Mouse (Mus musculus): ENCODE data around the gene Eif1ad. TPM values are rescaled to one million over a fixed set of nuclear protein-coding genes. Genes with fewer than 3 reads are reported as not detected.
A peak's percentile ranks its signal among the peaks of the same experiment; 100 is the strongest.
"Not testable (repeated sequence)": the region's sequence is repeated elsewhere in the genome, so short reads cannot be mapped to it uniquely, and the experiment has no call there.

The Eif1ad gene
- polyA plus RNA-seq, 1 experiment from 2014 or later: 76.6 TPM

GRCm38 (mm10) chr19:5348064-5348463 lies 18.5 kb upstream of the Eif1ad start:
- Histone ChIP-seq H3K4me2 (replicated peaks; ENCODE audit: low read depth, low read length) (no peak overlapping the region), H3K4me3 (ENCODE audit: low read depth, low read length) (no peak overlapping the region), H3K9ac (ENCODE audit: low read depth, low read length) (no peak overlapping the region), H3K9me3 (ENCODE audit: control insufficient read depth, low read length) (no peaks in the 10 kb centered on the region), H3K27ac (ENCODE audit: low read depth, low read length) (no peak overlapping the region), H3K4me1 (replicated peaks; ENCODE audit: control insufficient read depth, insufficient read depth, low read length) (peaks cover 5% of the 10 kb centered on the region; the same call in 1 of the 2 replicates), H3K36me3 (ENCODE audit: control insufficient read depth, insufficient read depth, low read length) (no peaks in the 10 kb centered on the region), H3K27me3 (ENCODE audit: control insufficient read depth, insufficient read depth, low read length) (no peaks in the 10 kb centered on the region)
- WGBS: 73% methylated on average over 6 of the region's 6 CpGs
- DNase-seq (ENCODE audit: low spot score) (no peak), ATAC-seq (ENCODE audit: low FRiP score) (no peak)

DNA sequence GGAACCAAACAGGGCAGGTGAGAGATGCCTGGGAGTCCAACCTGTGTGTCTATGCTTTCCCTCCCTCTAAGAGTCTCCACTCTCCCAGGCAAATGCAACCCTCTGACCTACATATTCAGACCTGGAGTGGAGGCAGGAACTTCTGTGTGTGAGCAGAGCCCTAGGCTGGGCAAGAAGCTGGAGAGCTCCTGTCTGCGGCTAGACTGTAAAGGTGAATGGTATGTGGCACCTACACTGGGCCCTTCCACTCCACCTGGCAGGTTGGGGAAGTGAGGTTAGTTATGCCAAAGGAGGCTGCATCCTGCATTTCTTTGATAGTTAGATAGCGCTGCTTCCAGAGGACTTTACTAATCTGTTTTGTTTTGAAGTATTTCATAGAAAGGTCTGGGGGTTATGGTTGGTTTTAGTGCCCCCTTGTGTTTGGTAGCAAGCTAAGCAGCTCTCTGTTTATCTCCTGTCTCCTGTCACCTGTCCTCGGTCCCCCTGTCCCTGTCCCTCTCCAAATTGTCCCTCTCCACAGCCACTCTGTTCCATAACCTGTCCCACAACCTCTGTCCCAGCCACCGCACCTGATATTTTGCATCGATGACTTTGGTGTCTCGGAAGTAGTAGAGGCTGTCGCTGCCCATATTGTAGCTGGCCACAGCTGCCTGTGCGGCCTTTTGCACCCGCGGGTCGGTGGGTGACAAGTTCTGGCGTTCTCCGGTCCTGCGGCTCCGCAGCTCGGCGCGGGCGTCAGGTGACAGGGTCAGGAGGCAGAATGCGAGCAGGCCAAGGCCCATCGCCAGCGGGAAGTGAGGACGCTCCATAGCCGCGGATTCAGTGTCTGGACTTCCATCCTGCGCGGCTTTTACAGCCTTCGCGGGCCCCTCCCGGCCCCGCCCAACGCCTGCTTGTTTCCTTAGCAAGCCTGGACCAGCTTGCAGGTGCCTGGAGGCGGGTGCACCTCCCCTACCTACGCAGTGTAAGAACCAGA lies 17.7 kb upstream of the Eif1ad start:
- H3K4me3 ChIP-seq (ENCODE audit: low read depth, low read length): peak overlapping the region; percentile 30
- peak overlapping the region; percentile 75 for H3K4me2 ChIP-seq (replicated peaks; ENCODE audit: low read depth, low read length)
- H3K9me3 ChIP-seq (ENCODE audit: control insufficient read depth, low read length): no peaks in the 10 kb centered on the region
- peak overlapping the region; percentile 45 for H3K9ac ChIP-seq (ENCODE audit: low read depth, low read length)
- ATAC-seq (ENCODE audit: low FRiP score) (no peak), DNase-seq (ENCODE audit: low spot score) (peak; percentile 45)
- no peak overlapping the region for H3K27ac ChIP-seq (ENCODE audit: low read depth, low read length)
- WGBS: 8% methylated on average over 34 of the region's 34 CpGs
- H3K4me1 ChIP-seq (replicated peaks; ENCODE audit: control insufficient read depth, insufficient read depth, low read length): peaks cover 5% of the 10 kb centered on the region; the same call in 1 of the 2 replicates
- no peaks in the 10 kb centered on the region for H3K27me3 ChIP-seq (ENCODE audit: control insufficient read depth, insufficient read depth, low read length)
- no peaks in the 10 kb centered on the region for H3K36me3 ChIP-seq (ENCODE audit: control insufficient read depth, insufficient read depth, low read length)

DNA sequence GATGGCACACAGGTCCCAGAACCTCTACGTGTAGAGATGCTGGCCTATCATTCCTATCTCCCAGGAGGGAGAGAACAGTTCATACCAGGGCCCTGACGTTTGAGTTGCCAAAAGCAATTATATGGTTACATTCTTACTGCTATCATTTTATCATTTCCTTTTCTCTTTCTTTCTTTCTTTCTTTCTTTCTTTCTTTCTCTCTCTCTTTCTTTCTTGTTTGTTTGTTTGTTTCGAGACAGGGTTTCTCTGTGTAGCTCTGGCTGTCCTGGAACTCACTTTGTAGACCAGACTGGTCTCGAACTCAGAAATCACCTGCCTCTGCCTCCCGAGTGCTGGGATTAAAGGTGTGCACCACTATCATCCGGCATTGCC lies 17.1 kb upstream of the Eif1ad start, which contains the start of gene Cst6:
Gene Cst6, minus strand, starts transcription at position 73 of the 372 bp plus-strand sequence.
- not testable (repeated sequence) for H3K9me3 ChIP-seq (ENCODE audit: control insufficient read depth, low read length); DNase-seq (ENCODE audit: low spot score); H3K27me3 ChIP-seq (ENCODE audit: control insufficient read depth, insufficient read depth, low read length); ATAC-seq (ENCODE audit: low FRiP score); H3K36me3 ChIP-seq (ENCODE audit: control insufficient read depth, insufficient read depth, low read length); H3K27ac ChIP-seq (ENCODE audit: low read depth, low read length); H3K4me1 ChIP-seq (replicated peaks; ENCODE audit: control insufficient read depth, insufficient read depth, low read length)
- H3K4me2 ChIP-seq (replicated peaks; ENCODE audit: low read depth, low read length): peak within 1 kb of the TSS; percentile 75
- 66% methylated on average over 6 of the region's 6 CpGs for WGBS
- peak within 1 kb of the TSS; percentile 30 for H3K4me3 ChIP-seq (ENCODE audit: low read depth, low read length)
- peak within 1 kb of the TSS; percentile 45 for H3K9ac ChIP-seq (ENCODE audit: low read depth, low read length)

DNA sequence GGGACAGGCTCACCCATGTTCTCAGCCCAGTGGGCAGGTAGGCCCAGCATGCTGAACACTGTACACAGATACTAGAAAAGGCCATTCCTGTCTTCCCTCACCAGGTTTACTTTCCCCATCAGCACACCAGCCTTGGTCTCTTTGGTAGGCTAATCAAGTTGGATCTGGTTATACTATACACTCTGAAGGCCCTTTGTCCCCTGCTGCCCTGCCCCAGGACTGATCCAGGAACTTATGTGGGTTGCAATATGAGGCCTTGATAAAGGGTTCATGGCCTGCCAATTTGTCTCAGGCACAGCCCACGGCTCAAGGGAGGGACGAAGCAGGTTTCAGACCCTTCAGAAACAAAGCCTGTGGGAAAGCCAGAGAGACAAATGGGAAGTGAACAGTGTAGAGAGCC lies 12.9 kb upstream of the Eif1ad start:
- no peaks in the 10 kb centered on the region for H3K27me3 ChIP-seq (ENCODE audit: control insufficient read depth, insufficient read depth, low read length)
- H3K9ac ChIP-seq (ENCODE audit: low read depth, low read length): no peak overlapping the region
- peaks cover 5% of the 10 kb centered on the region; the same call in 1 of the 2 replicates for H3K4me1 ChIP-seq (replicated peaks; ENCODE audit: control insufficient read depth, insufficient read depth, low read length)
- ATAC-seq (ENCODE audit: low FRiP score): no peak
- H3K4me3 ChIP-seq (ENCODE audit: low read depth, low read length): no peak overlapping the region
- no peak for DNase-seq (ENCODE audit: low spot score)
- no peak overlapping the region for H3K4me2 ChIP-seq (replicated peaks; ENCODE audit: low read depth, low read length)
- H3K9me3 ChIP-seq (ENCODE audit: control insufficient read depth, low read length): no peaks in the 10 kb centered on the region
- H3K27ac ChIP-seq (ENCODE audit: low read depth, low read length): no peak overlapping the region
- no peaks in the 10 kb centered on the region for H3K36me3 ChIP-seq (ENCODE audit: control insufficient read depth, insufficient read depth, low read length)
- WGBS: 87% methylated on average over 2 of the region's 2 CpGs

DNA sequence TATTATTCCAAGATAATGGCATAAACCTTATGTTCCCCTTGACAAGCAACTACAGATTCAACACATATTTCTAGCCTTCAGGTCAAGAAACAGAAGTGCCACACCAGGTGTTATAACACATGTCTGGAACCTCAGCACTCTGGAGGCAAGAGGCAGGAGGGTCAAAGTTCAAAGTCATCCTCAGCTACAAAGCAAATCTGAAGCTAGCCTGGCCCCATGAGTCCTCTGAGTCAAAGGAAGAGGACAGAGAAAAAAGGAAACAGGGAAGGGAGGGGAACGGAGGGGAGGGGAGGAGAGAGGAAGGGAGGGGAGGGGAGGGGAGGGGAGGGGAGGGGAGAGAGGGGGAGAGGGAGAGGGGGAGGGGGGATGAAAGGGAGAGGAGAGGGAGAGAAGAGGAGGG lies 10.5 kb upstream of the Eif1ad start:
- H3K27ac ChIP-seq (ENCODE audit: low read depth, low read length): no peak overlapping the region
- ATAC-seq (ENCODE audit: low FRiP score) (no peak), DNase-seq (ENCODE audit: low spot score) (no peak)
- no peaks in the 10 kb centered on the region for H3K27me3 ChIP-seq (ENCODE audit: control insufficient read depth, insufficient read depth, low read length)
- no peak overlapping the region for H3K4me2 ChIP-seq (replicated peaks; ENCODE audit: low read depth, low read length)
- H3K36me3 ChIP-seq (ENCODE audit: control insufficient read depth, insufficient read depth, low read length): no peaks in the 10 kb centered on the region
- no peaks in the 10 kb centered on the region for H3K4me1 ChIP-seq (replicated peaks; ENCODE audit: control insufficient read depth, insufficient read depth, low read length)
- no peak overlapping the region for H3K4me3 ChIP-seq (ENCODE audit: low read depth, low read length)
- H3K9ac ChIP-seq (ENCODE audit: low read depth, low read length): no peak overlapping the region
- H3K9me3 ChIP-seq (ENCODE audit: control insufficient read depth, low read length): no peaks in the 10 kb centered on the region
- no CpG with 5 or more reads among the region's 1 CpGs for WGBS

- Histone ChIP-seq H3K4me2 (replicated peaks; ENCODE audit: low read depth, low read length) (no peak overlapping the region), H3K36me3 (ENCODE audit: control insufficient read depth, insufficient read depth, low read length) (0 out of 2 replicates have a peak, but pooled peaks cover 4% of the 10 kb centered on the region), H3K27me3 (ENCODE audit: control insufficient read depth, insufficient read depth, low read length) (no peaks in the 10 kb centered on the region), H3K27ac (ENCODE audit: low read depth, low read length) (no peak overlapping the region), H3K9me3 (ENCODE audit: control insufficient read depth, low read length) (no peaks in the 10 kb centered on the region), H3K4me3 (ENCODE audit: low read depth, low read length) (no peak overlapping the region), H3K9ac (ENCODE audit: low read depth, low read length) (no peak overlapping the region), H3K4me1 (replicated peaks; ENCODE audit: control insufficient read depth, insufficient read depth, low read length) (peaks cover 2% of the 10 kb centered on the region; the same call in 1 of the 2 replicates)
- ATAC-seq (ENCODE audit: low FRiP score) (no peak), DNase-seq (ENCODE audit: low spot score) (no peak)
- WGBS: 84% methylated on average over 2 of the region's 2 CpGs
Observed at GRCm38 (mm10) chr19:5362186-5362585, 4.4 kb upstream of the Eif1ad start.

DNA sequence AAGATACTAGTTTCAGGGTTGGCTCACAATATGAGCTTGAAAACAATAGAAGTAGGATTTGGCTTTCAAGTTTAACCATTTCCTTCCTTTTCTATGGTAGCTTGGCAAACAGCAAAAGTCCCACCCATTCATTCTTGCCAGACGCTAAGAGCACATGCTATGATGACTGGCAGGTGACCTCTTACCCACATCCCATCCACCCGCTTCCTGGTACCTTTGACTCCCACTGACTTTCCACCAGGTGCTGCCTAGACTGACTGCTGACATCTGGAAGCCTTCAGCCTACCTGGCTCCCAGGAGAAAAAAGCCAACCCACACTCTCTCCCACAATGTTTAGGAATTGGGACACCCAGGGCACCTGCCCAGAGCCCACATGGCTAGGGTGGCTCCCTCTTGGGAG lies 2.4 kb upstream of the Eif1ad start:
- H3K4me3 ChIP-seq (ENCODE audit: low read depth, low read length): no peak overlapping the region
- no peak overlapping the region for H3K9ac ChIP-seq (ENCODE audit: low read depth, low read length)
- ATAC-seq (ENCODE audit: low FRiP score) (no peak), DNase-seq (ENCODE audit: low spot score) (no peak)
- H3K27ac ChIP-seq (ENCODE audit: low read depth, low read length): no peak overlapping the region
- no peaks in the 10 kb centered on the region for H3K27me3 ChIP-seq (ENCODE audit: control insufficient read depth, insufficient read depth, low read length)
- no peak overlapping the region for H3K4me2 ChIP-seq (replicated peaks; ENCODE audit: low read depth, low read length)
- 0 out of 2 replicates have a peak, but pooled peaks cover 4% of the 10 kb centered on the region for H3K36me3 ChIP-seq (ENCODE audit: control insufficient read depth, insufficient read depth, low read length)
- peaks cover 6% of the 10 kb centered on the region for H3K4me1 ChIP-seq (replicated peaks; ENCODE audit: control insufficient read depth, insufficient read depth, low read length)
- no peaks in the 10 kb centered on the region for H3K9me3 ChIP-seq (ENCODE audit: control insufficient read depth, low read length)
- 95% methylated on average over 2 of the region's 2 CpGs for WGBS

DNA sequence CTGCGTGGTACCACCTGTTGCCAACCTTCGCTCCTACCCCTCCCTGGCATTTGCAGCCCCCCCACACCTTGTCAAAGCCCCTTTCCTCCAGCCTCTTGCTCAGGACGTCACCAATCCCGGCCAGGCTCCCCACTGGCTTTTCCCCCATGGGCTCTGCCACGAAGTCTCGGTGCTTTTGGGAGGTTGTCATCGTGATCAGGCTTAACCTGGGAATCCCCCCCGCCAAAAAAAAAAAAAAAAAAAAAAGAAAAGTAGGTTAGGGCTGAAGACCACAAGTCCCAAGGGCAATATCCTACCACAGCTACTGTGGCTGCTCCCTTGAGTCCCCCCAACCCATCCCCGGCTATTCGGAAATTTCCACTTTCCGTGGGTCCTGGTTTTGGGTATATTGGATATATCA lies 790 bp upstream of the Eif1ad start:
- Histone ChIP-seq H3K4me3 (ENCODE audit: low read depth, low read length) (peak overlapping the region; percentile 90), H3K4me1 (replicated peaks; ENCODE audit: control insufficient read depth, insufficient read depth, low read length) (peaks cover 6% of the 10 kb centered on the region), H3K9ac (ENCODE audit: low read depth, low read length) (peak overlapping the region; percentile 86), H3K27me3 (ENCODE audit: control insufficient read depth, insufficient read depth, low read length) (no peaks in the 10 kb centered on the region), H3K9me3 (ENCODE audit: control insufficient read depth, low read length) (no peaks in the 10 kb centered on the region), H3K4me2 (replicated peaks; ENCODE audit: low read depth, low read length) (peak overlapping the region; percentile 79), H3K27ac (ENCODE audit: low read depth, low read length) (peak overlapping the region; percentile 78; the same call in 1 of the 2 replicates), H3K36me3 (ENCODE audit: control insufficient read depth, insufficient read depth, low read length) (peaks cover 10% of the 10 kb centered on the region; the same call in 1 of the 2 replicates)
- DNase-seq (ENCODE audit: low spot score) (no peak), ATAC-seq (ENCODE audit: low FRiP score) (no peak)
- 22% methylated on average over 11 of the region's 11 CpGs for WGBS

DNA sequence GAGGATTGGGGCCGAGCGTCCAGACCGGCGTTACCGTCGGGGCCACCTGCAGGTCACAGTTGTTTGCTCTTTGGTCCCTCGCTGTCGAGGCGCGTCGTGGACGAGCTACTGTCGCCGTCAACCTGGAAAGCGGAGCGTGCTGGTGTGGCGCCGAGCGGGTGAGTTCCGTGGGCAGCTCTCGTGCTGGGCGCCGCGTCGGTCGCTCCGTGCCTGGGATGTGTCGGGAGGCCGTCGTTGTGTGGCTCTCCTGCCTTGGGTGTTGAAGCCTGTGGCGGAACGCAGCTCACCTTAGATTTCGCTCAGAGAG lies 465 bp downstream of the Eif1ad start, which contains the start of gene Banf1:
Gene Banf1, minus strand, starts transcription at position 116 of the 307 bp plus-strand sequence.
- H3K9me3 ChIP-seq (ENCODE audit: control insufficient read depth, low read length): no peaks in the 10 kb centered on the region
- peaks cover 10% of the 10 kb centered on the region; the same call in 1 of the 2 replicates for H3K36me3 ChIP-seq (ENCODE audit: control insufficient read depth, insufficient read depth, low read length)
- WGBS: 0% methylated on average over 33 of the region's 33 CpGs
- peak within 1 kb of the TSS; percentile 79 for H3K4me2 ChIP-seq (replicated peaks; ENCODE audit: low read depth, low read length)
- H3K4me3 ChIP-seq (ENCODE audit: low read depth, low read length): peak within 1 kb of the TSS; percentile 90
- peak within 1 kb of the TSS; percentile 78 for H3K27ac ChIP-seq (ENCODE audit: low read depth, low read length)
- no peaks in the 10 kb centered on the region for H3K27me3 ChIP-seq (ENCODE audit: control insufficient read depth, insufficient read depth, low read length)
- H3K9ac ChIP-seq (ENCODE audit: low read depth, low read length): peak within 1 kb of the TSS; percentile 86
- no peak for DNase-seq (ENCODE audit: low spot score)
- no peak for ATAC-seq (ENCODE audit: low FRiP score)
- H3K4me1 ChIP-seq (replicated peaks; ENCODE audit: control insufficient read depth, insufficient read depth, low read length): peaks cover 6% of the 10 kb centered on the region

Measured in hindbrain, embryonic 11.5 days (tissue).